Mouse (Mus musculus): ENCODE results near the gene Gm14459. TPM values are rescaled to one million over a fixed set of nuclear protein-coding genes. Genes with fewer than 3 reads are reported as not detected.

Gm14459 gene
- not detected in 2 replicates for polyA plus RNA-seq (2012; ENCODE audit: low replicate concordance)

GRCm38 (mm10) chrX:8524854-8525253, at the start of gene Gm14459:
Gene Gm14459, minus strand, starts transcription at chrX:8524954.

GRCm38 (mm10) chrX:8548155-8548554, 23.4 kb upstream of the Gm14459 start, which contains the start of gene Ssxb6:
Gene Ssxb6, minus strand, starts transcription at chrX:8548255.

Other genes starting within 250 kb of the Gm14459 start
- gene Ssxb10, start 197.5 kb downstream of the Gm14459 start, polyA plus RNA-seq (2012; ENCODE audit: low replicate concordance): not detected in 2 replicates
- not detected in 2 replicates for gene Ssxb9, start 158.0 kb downstream of the Gm14459 start, polyA plus RNA-seq (2012; ENCODE audit: low replicate concordance)
- not detected in 2 replicates for gene Ssxb1, start 111.6 kb downstream of the Gm14459 start, polyA plus RNA-seq (2012; ENCODE audit: low replicate concordance)
- not detected in 2 replicates for gene Ssxb2, start 63.2 kb downstream of the Gm14459 start, polyA plus RNA-seq (2012; ENCODE audit: low replicate concordance)
- not detected in 2 replicates for gene Ssxb6, start 23.3 kb upstream of the Gm14459 start, polyA plus RNA-seq (2012; ENCODE audit: low replicate concordance)
- not detected in 2 replicates for gene Ssxb3, start 66.9 kb upstream of the Gm14459 start, polyA plus RNA-seq (2012; ENCODE audit: low replicate concordance)
- gene Ssxb8, start 165.9 kb upstream of the Gm14459 start, polyA plus RNA-seq (2012; ENCODE audit: low replicate concordance): not detected in 2 replicates
- gene Ssx9, start 223.5 kb upstream of the Gm14459 start, polyA plus RNA-seq (2012; ENCODE audit: low replicate concordance): not detected in 2 replicates